Mouse (Mus musculus) embryonic facial prominence, embryonic 14.5 days (tissue): ENCODE measurements around the gene Deup1. TPM values are rescaled to one million over a fixed set of nuclear protein-coding genes. Genes with fewer than 3 reads are reported as not detected.
A peak's percentile ranks its signal among the peaks of the same experiment; 100 is the strongest.

Source experiments
- ATAC-seq: fragments of 200-750 bp; cut with Nextera tagmentation; 2 replicates; pipeline ENCODE4 v1.8.0; 2017; ENCODE audit warnings: low read depth, moderate number of reproducible peaks, moderate TSS enrichment
- DNase-seq: peaks from one replicate; pipeline ENCODE4 v3.0.0-alpha.2; 2015; ENCODE audit warnings: low spot score
- H3K27ac ChIP-seq: fragments of 300-500 bp; sonication (generic); replicated peaks from 2 replicates; pipeline ENCODE4 v1.5.1; 2014; ENCODE audit warnings: low read depth, mild to moderate bottlenecking, low read length, moderate library complexity
- H3K27me3 ChIP-seq: fragments of 300-500 bp; sonication (generic); replicated peaks from 2 replicates; pipeline ENCODE4 v1.6.1; 2014; ENCODE audit warnings: low read length; ENCODE audit not compliant: control insufficient read depth, insufficient read depth
- H3K36me3 ChIP-seq: fragments of 300-500 bp; sonication (generic); 2 replicates; pipeline ENCODE4 v1.6.1; 2014; ENCODE audit warnings: low read length, mixed read lengths; ENCODE audit not compliant: control insufficient read depth, insufficient read depth
- H3K4me1 ChIP-seq: fragments of 300-500 bp; sonication (generic); 2 replicates; pipeline ENCODE4 v1.6.1; 2014; ENCODE audit warnings: antibody characterized with exemption, low read length; ENCODE audit not compliant: control insufficient read depth, insufficient read depth
- H3K4me2 ChIP-seq: fragments of 300-500 bp; sonication (generic); 2 replicates; pipeline ENCODE4 v1.6.1; 2014; ENCODE audit warnings: low read depth, mild to moderate bottlenecking, low read length, moderate library complexity, mixed read lengths
- H3K4me3 ChIP-seq: fragments of 300-500 bp; sonication (generic); 2 replicates; pipeline ENCODE4 v1.5.1; 2014; ENCODE audit warnings: low read depth, mild to moderate bottlenecking, low read length
- H3K9ac ChIP-seq: fragments of 300-500 bp; sonication (generic); 2 replicates; pipeline ENCODE4 v1.6.1; 2014; ENCODE audit warnings: low read depth, mild to moderate bottlenecking, low read length, moderate library complexity, mixed read lengths
- H3K9me3 ChIP-seq: fragments of 300-500 bp; sonication (generic); 2 replicates; pipeline ENCODE4 v1.6.1; 2016; ENCODE audit warnings: low read length; ENCODE audit not compliant: control insufficient read depth
- WGBS: fragments of 180-500 bp; shearing (Covaris S2); extraction: QIAGEN DNeasy Blood & Tissue Kit; methylation state at CpG from one replicate; pipeline ENCODE4 v1.1.7; 2014; 5-methylcytosine and 5-hydroxymethylcytosine counted together
- polyA plus RNA-seq: library from polyadenylated mRNA; unstranded; fragments of >200 nt; fragmentation: Nextera tagmentation; extraction: Ambion mirVana; gene quantifications from 2 replicates; pipeline ENCODE4 v1.2.1, GENCODE M21; 2014

Deup1 gene
- polyA plus RNA-seq: 5.8 and 14.9 TPM in 2 replicates

DNA sequence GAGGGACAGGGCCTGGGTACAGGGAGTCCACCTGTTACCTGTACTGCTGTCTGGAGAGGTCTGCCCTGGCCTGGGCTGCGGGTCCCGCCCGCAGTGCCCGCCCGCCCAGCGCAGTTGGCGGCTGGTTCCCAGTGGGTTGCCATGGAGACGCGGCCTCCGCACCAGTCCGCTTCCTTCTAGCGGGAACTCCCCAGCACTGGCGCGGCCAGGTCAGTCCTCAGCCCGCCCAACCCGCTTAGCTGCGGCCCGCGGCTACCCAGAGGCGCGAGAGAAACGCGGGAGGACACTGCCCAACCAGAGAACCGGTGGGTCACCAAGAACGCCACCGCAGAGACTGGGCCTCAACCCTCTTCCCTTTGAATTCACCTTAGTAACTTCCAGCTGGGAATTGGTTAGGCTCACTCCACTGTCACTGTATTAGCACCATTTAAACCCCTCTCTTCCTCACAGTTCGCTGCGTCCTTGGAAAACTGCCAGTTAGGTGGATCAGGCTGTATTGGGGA is at the start of gene Deup1:
Gene Deup1, minus strand, starts transcription at position 149 of the 503 bp plus-strand sequence.
- no peak within 1 kb of the TSS for H3K27ac ChIP-seq
- no peaks in the 10 kb centered on the region for H3K9me3 ChIP-seq
- H3K9ac ChIP-seq: peak within 1 kb of the TSS; percentile 42; the same call in 1 of the 2 replicates
- H3K4me2 ChIP-seq: peak within 1 kb of the TSS; percentile 67
- 0 out of 2 replicates have a peak, but pooled peaks cover 3% of the 10 kb centered on the region for H3K27me3 ChIP-seq
- peaks cover 8% of the 10 kb centered on the region; the same call in 1 of the 2 replicates for H3K4me1 ChIP-seq
- H3K4me3 ChIP-seq: peak within 1 kb of the TSS; percentile 35
- DNase-seq: peak; percentile 60
- no peaks in the 10 kb centered on the region for H3K36me3 ChIP-seq
- 7% methylated on average over 5 of the region's 28 CpGs for WGBS
- ATAC-seq: peak; percentile 76

DNA sequence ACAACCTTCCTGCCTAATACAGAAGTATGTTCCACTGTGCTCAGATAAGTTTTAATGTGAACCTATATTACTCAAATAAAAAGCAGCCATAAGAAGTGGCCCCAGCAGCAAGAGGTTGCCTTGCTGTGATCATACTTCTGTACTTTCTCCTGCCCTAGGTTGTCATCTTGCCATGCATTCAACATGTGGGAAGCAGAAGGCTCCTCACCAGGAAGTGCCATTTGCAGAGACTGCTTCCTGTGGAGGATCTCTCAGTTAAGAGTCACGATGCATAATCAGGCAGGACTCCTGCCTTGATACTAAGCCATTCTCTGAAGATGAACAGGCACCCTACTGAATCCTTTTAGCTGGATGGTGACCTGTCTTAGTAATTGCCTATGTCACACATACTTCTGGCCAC is 44.5 kb upstream of the Deup1 start:
- Histone ChIP-seq H3K27ac (no peak overlapping the region), H3K27me3 (no peaks in the 10 kb centered on the region), H3K4me1 (no peaks in the 10 kb centered on the region), H3K9ac (no peak overlapping the region), H3K36me3 (no peaks in the 10 kb centered on the region), H3K9me3 (no peaks in the 10 kb centered on the region), H3K4me2 (no peak overlapping the region), H3K4me3 (no peak overlapping the region)
- WGBS: 31% methylated on average over 1 of the region's 1 CpGs
- DNase-seq (no peak), ATAC-seq (no peak)

DNA sequence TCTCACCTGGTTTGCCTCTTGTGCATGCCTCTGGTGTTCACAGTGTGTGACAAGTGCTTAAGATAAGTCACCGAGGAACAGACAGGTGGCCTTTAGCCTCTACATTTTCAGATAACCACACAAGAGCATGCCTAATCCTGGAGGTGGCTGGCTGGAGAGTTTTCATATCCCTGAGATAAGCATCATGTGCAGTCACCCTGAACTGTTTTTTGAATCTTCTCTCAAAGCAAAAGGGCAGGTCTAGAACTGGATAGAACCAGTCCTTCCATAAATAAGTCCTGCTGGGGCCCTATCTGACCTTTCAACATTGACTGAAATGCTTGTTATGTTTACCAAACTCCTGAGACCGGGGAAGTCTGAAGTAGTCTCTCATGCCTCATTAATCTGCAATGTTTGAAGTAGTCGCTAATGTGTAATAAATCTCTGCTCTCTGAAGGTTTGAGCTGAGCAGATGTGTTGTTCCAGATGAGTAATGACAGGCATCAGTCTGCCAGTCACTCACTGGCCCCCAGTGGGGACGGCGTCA is 42.3 kb upstream of the Deup1 start:
- no peak overlapping the region for H3K27ac ChIP-seq
- ATAC-seq: no peak
- no peaks in the 10 kb centered on the region for H3K36me3 ChIP-seq
- no peaks in the 10 kb centered on the region for H3K27me3 ChIP-seq
- peak; percentile 9 for DNase-seq
- no peaks in the 10 kb centered on the region for H3K4me1 ChIP-seq
- H3K4me2 ChIP-seq: no peak overlapping the region
- H3K9ac ChIP-seq: no peak overlapping the region
- no peaks in the 10 kb centered on the region for H3K9me3 ChIP-seq
- H3K4me3 ChIP-seq: no peak overlapping the region
- WGBS: 44% methylated on average over 5 of the region's 5 CpGs

DNA sequence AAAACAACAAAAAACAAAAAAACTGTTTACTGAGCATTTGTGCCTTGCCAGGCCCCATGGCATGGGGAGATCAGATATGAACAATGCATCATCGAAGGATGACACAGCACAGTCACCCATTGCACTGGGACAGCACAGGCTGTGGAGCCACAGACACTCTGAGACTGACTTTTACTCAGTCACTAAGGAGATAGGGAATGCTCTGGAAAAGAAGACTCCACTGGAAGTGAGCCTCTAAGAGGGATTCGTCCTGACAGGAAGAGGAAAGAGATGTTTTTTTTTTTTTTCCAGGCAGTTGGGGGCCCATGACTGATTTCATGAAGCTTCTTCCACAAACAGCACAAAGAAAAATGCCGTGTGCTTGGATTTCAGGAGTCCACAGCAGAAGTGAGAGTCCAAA is 41.7 kb upstream of the Deup1 start:
- ATAC-seq: no peak

DNA sequence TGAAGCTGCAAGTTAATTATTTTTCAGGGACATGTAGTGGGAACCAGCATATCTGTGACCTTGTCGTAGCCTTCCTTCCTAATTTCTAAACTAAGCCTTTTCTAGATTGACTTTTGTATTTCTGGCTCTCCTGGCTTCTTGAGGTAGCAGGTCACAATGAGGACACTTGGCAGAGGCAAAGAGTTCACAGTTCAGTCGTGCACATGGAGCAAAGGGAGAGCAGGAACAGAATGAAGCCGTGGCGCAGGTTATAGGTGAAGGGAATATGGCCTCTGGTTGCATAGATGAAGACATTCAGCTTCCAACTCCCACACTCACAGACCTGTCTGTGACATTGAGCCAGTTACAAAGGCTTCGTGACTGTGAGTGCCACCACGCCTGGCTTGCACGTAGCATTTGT is 36.9 kb upstream of the Deup1 start:
- 84% methylated on average over 7 of the region's 7 CpGs for WGBS
- no peaks in the 10 kb centered on the region for H3K27me3 ChIP-seq
- H3K4me3 ChIP-seq: no peak overlapping the region
- no peak overlapping the region for H3K27ac ChIP-seq
- H3K9me3 ChIP-seq: no peaks in the 10 kb centered on the region
- no peak overlapping the region for H3K4me2 ChIP-seq
- no peak for ATAC-seq
- DNase-seq: no peak
- no peaks in the 10 kb centered on the region for H3K4me1 ChIP-seq
- no peak overlapping the region for H3K9ac ChIP-seq
- no peaks in the 10 kb centered on the region for H3K36me3 ChIP-seq

More for the DNA sequence above, 41.7 kb upstream of the Deup1 start:
- Histone ChIP-seq H3K36me3 (no peaks in the 10 kb centered on the region), H3K9me3 (no peaks in the 10 kb centered on the region), H3K27me3 (no peaks in the 10 kb centered on the region), H3K4me1 (no peaks in the 10 kb centered on the region), H3K4me3 (no peak overlapping the region), H3K27ac (no peak overlapping the region), H3K9ac (no peak overlapping the region), H3K4me2 (no peak overlapping the region)
- DNase-seq: no peak
- 58% methylated on average over 3 of the region's 3 CpGs for WGBS

DNA sequence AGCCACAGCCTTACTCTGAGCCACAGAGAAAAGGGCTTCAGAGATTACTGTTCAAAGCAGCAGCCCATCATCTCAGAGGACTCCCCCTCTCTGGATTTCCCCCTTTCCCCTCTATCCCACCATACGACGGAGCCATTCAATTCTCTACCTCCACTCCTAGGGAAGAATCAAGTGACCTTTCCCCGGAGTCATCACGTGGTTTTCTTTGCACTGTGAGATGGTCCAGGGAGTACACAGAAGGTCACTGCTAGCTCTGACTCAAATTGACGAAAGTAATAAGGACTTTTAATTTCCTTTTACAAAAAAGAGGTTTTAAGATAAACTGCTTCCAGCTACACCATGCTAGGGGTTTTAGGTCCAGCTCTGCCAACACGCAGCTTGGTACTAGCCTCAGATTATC is 31.3 kb upstream of the Deup1 start:
- Histone ChIP-seq H3K9ac (no peak overlapping the region), H3K9me3 (peaks cover 10% of the 10 kb centered on the region), H3K36me3 (no peaks in the 10 kb centered on the region), H3K4me1 (no peaks in the 10 kb centered on the region), H3K27me3 (no peaks in the 10 kb centered on the region), H3K27ac (no peak overlapping the region), H3K4me2 (no peak overlapping the region), H3K4me3 (no peak overlapping the region)
- DNase-seq: no peak
- ATAC-seq: no peak
- 54% methylated on average over 6 of the region's 6 CpGs for WGBS

DNA sequence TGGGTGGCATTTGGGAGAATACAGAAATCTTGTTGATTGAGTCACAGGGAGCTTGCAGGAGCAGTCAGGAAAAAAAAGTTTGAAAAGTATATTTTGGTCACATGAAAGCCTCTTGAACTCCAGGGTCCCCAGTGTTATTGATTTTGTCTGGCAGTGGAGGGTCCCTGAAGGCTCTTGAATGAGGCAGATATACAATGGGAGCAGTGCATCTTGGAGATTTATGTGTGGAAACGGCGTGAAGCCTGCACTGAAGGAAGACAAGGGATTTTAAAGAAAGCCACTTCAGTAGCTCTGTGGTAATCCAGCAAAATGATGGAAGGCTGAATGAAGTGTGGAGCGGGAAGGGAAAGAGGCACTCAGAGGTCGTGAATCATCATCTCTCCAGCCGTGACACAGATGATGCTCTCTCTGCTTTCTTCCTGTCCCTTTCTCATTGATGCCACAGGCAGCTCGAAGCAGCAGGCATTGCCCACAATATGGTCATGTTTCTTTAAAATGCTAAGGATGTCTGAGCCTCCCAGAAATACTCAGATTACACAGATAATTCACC is 30.6 kb upstream of the Deup1 start:
- Histone ChIP-seq H3K9me3 (peaks cover 14% of the 10 kb centered on the region), H3K27ac (no peak overlapping the region), H3K4me1 (no peaks in the 10 kb centered on the region), H3K4me3 (no peak overlapping the region), H3K9ac (no peak overlapping the region), H3K27me3 (no peaks in the 10 kb centered on the region), H3K4me2 (no peak overlapping the region), H3K36me3 (no peaks in the 10 kb centered on the region)
- WGBS: 29% methylated on average over 6 of the region's 6 CpGs
- no peak for DNase-seq
- ATAC-seq: no peak

DNA sequence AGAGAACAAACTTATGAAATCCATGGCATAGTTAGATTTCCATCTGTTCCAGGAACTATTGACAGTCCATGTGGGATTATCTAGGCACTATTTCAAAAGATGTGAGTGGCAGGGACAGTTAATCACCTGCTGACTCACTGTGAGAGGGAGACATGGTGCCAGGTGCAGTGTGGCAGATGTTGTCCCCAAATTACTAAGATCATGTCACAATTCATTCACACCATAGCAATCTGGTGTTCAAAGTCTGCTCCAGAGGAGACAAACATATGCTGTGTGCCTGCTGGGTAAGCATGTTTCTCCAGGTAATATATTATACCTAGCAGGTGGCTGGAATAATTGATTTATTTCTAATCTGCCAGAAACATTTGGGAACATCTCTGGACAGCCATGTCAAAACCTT is 25.3 kb upstream of the Deup1 start:
- H3K4me2 ChIP-seq: no peak overlapping the region
- peaks cover 14% of the 10 kb centered on the region for H3K9me3 ChIP-seq
- no peaks in the 10 kb centered on the region for H3K4me1 ChIP-seq
- H3K27ac ChIP-seq: no peak overlapping the region
- no peak overlapping the region for H3K4me3 ChIP-seq
- ATAC-seq (no peak), DNase-seq (peak; percentile 3)
- H3K27me3 ChIP-seq: no peaks in the 10 kb centered on the region
- no peak overlapping the region for H3K9ac ChIP-seq
- H3K36me3 ChIP-seq: no peaks in the 10 kb centered on the region

DNA sequence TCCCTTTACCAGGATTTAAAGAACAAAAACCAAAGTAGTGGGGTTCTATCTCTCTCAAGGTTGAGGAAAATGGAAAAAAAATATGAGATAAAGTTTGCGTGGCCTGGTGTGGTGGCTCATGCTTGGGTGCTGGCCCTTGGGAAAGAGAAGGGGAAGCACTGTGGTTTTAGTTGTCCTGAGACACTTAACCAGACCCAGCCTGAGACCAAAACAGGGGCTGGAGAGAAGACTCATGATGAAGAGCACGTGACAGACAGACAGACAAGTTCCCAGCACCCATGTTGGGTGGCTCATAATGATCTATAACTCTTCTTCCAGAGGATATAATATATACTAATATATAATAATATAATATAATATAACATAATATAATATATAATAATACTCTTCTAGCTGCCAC is 22.2 kb upstream of the Deup1 start:
- Histone ChIP-seq H3K9ac (no peak overlapping the region), H3K27me3 (no peaks in the 10 kb centered on the region), H3K4me2 (no peak overlapping the region), H3K4me3 (no peak overlapping the region), H3K27ac (no peak overlapping the region), H3K9me3 (peaks cover 13% of the 10 kb centered on the region), H3K4me1 (no peaks in the 10 kb centered on the region), H3K36me3 (no peaks in the 10 kb centered on the region)
- DNase-seq: no peak
- no peak for ATAC-seq
- 95% methylated on average over 2 of the region's 2 CpGs for WGBS
